Mouse (Mus musculus) C2C12 (cell line): ENCODE data around the gene Rif1. TPM values are rescaled to one million over a fixed set of nuclear protein-coding genes. Genes with fewer than 3 reads are reported as not detected.

Experiments
- H3K27me3 ChIP-seq: one replicate; pipeline ENCODE4 v1.6.1; 2011; ENCODE audit not compliant: control insufficient read depth, insufficient read depth, insufficient read length
- H3K36me3 ChIP-seq: one replicate; pipeline ENCODE4 v1.6.1; 2011; ENCODE audit not compliant: control insufficient read depth, insufficient read depth
- H3K4me3 ChIP-seq: one replicate; pipeline ENCODE4 v1.5.1; 2011; ENCODE audit warnings: mild to moderate bottlenecking, control low read depth; ENCODE audit not compliant: poor library complexity, insufficient read depth, severe bottlenecking
- H3K79me2 ChIP-seq: one replicate; pipeline ENCODE4 v1.6.1; 2011; ENCODE audit not compliant: control insufficient read depth, insufficient read depth
- H3K79me3 ChIP-seq: one replicate; pipeline ENCODE4 v1.6.1; 2011; ENCODE audit warnings: low read depth, control low read depth
- H3ac ChIP-seq: one replicate; pipeline ENCODE3; 2011; ENCODE audit warnings: low read depth; ENCODE audit not compliant: control insufficient read depth, insufficient read length
- CEBPB ChIP-seq: IDR thresholded peaks from one replicate; pipeline ENCODE4 v1.6.1; 2011; ENCODE audit warnings: low read depth, mild to moderate bottlenecking, control low read depth, moderate library complexity
- CTCF ChIP-seq: IDR thresholded peaks from one replicate; pipeline ENCODE4 v1.5.1; 2011; ENCODE audit not compliant: control insufficient read depth, insufficient read depth, insufficient read length
- FOSL1 ChIP-seq: IDR thresholded peaks from one replicate; pipeline ENCODE4 v1.8.0; 2011; ENCODE audit warnings: mild to moderate bottlenecking, low read length; ENCODE audit not compliant: poor library complexity, insufficient read depth, severe bottlenecking
- MAX ChIP-seq: IDR thresholded peaks from one replicate; pipeline ENCODE4 v1.6.1; 2011; ENCODE audit warnings: mild to moderate bottlenecking, control low read depth
- MYOD1 ChIP-seq: IDR thresholded peaks from one replicate; pipeline ENCODE4 v1.6.1; 2011; ENCODE audit warnings: low read depth; ENCODE audit not compliant: control insufficient read depth, insufficient read length
- MYOG ChIP-seq: IDR thresholded peaks from one replicate; pipeline ENCODE4 v1.6.1; 2011; ENCODE audit not compliant: control insufficient read depth, insufficient read length; ENCODE audit errors: extremely low read depth
- USF1 ChIP-seq: IDR thresholded peaks from one replicate; pipeline ENCODE4 v1.6.1; 2011; ENCODE audit warnings: low read depth, mild to moderate bottlenecking, control low read depth, moderate library complexity
- polyA plus RNA-seq: library from polyadenylated mRNA; unstranded; fragments of >200 nt; fragmentation: generic; extraction: Trizol; gene quantifications from one replicate; pipeline ENCODE4 v1.2.1, GENCODE M21; 2012; ENCODE audit warnings: missing spikeins

Gene Rif1
- polyA plus RNA-seq, 1 experiment: 2.9 TPM

DNA sequence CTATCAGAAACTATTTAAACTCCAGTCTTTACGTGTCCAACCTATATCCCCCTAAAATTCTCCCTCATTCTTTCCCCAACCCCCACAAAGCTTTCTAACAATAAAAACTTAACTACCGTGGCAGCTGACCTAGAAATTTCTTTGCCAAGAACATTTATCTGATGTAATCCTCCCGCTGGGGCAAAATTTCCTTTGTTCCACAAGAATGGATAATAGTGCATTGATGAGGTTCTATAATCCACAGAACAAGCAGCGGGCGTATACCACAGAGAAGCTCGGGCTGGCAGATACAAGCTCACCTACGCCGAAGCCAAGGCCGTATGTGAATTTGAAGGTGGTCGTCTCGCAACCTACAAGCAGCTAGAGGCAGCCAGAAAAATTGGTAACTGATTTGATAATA lies 29.1 kb upstream of the Rif1 start:
- no peak overlapping the region for H3ac ChIP-seq
- no peak for TF ChIP-seq CTCF
- no peak for TF ChIP-seq MAX
- peaks cover 3% of the 10 kb centered on the region for H3K27me3 ChIP-seq
- H3K79me2 ChIP-seq: no peaks in the 10 kb centered on the region
- no peak overlapping the region for H3K4me3 ChIP-seq
- H3K79me3 ChIP-seq: no peaks in the 10 kb centered on the region
- H3K36me3 ChIP-seq: no peaks in the 10 kb centered on the region

- no peak overlapping the region for H3K4me3 ChIP-seq
- no peak for TF ChIP-seq MYOD1
- no peak for TF ChIP-seq FOSL1
- no peak for TF ChIP-seq MYOG
- TF ChIP-seq CEBPB: no peak
- TF ChIP-seq USF1: no peak
- TF ChIP-seq MAX: no peak
- TF ChIP-seq CTCF: no peak
- H3K79me3 ChIP-seq: no peaks in the 10 kb centered on the region
- H3K79me2 ChIP-seq: no peaks in the 10 kb centered on the region
- no peaks in the 10 kb centered on the region for H3K27me3 ChIP-seq
- H3K36me3 ChIP-seq: no peaks in the 10 kb centered on the region
- no peak overlapping the region for H3ac ChIP-seq
Observed at GRCm38 (mm10) chr2:52046032-52046431, 26.6 kb upstream of the Rif1 start.

GRCm38 (mm10) chr2:52050823-52051222 lies 21.8 kb upstream of the Rif1 start:
- Histone ChIP-seq H3K4me3 (no peak overlapping the region), H3K79me3 (no peaks in the 10 kb centered on the region), H3K36me3 (no peaks in the 10 kb centered on the region), H3ac (no peak overlapping the region), H3K27me3 (no peaks in the 10 kb centered on the region), H3K79me2 (no peaks in the 10 kb centered on the region)
- no peak for TF ChIP-seq CTCF
- no peak for TF ChIP-seq MYOG
- TF ChIP-seq MAX: no peak
- TF ChIP-seq FOSL1: no peak
- no peak for TF ChIP-seq MYOD1
- no peak for TF ChIP-seq CEBPB
- no peak for TF ChIP-seq USF1

- H3ac ChIP-seq: no peak overlapping the region
- H3K79me3 ChIP-seq: no peaks in the 10 kb centered on the region
- H3K4me3 ChIP-seq: no peak overlapping the region
- TF ChIP-seq CTCF: no peak
- no peak for TF ChIP-seq MAX
- TF ChIP-seq MYOG: no peak
- no peak for TF ChIP-seq USF1
- TF ChIP-seq FOSL1: no peak
- no peak for TF ChIP-seq CEBPB
- TF ChIP-seq MYOD1: no peak
- no peaks in the 10 kb centered on the region for H3K27me3 ChIP-seq
- no peaks in the 10 kb centered on the region for H3K36me3 ChIP-seq
- no peaks in the 10 kb centered on the region for H3K79me2 ChIP-seq
Observed at GRCm38 (mm10) chr2:52052335-52052734, 20.3 kb upstream of the Rif1 start.

GRCm38 (mm10) chr2:52053502-52053901 lies 19.1 kb upstream of the Rif1 start:
- Histone ChIP-seq H3K36me3 (no peaks in the 10 kb centered on the region), H3K4me3 (no peak overlapping the region), H3K79me2 (no peaks in the 10 kb centered on the region), H3ac (no peak overlapping the region), H3K27me3 (no peaks in the 10 kb centered on the region), H3K79me3 (no peaks in the 10 kb centered on the region)
- TF ChIP-seq CEBPB: no peak
- TF ChIP-seq USF1: no peak
- no peak for TF ChIP-seq FOSL1
- no peak for TF ChIP-seq MYOD1
- TF ChIP-seq CTCF: no peak
- no peak for TF ChIP-seq MYOG
- TF ChIP-seq MAX: no peak

DNA sequence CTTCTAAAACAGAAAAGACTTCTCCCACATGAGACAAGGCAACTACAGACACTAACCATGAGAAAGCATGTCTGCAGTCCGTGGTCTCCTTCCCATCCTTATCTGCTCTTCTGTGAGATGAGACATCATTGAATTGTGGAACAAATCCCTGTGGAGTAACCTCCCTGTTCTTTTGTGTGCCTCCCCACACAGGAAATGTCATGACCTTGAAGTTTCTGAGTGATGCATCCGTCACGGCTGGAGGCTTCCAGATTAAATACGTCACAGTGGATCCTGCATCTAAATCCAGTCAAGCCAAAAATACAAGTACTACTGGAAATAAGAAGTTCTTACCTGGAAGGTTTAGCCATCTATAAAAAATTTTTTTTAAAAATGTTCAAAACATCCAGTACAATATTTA lies 17.0 kb upstream of the Rif1 start:
- Histone ChIP-seq H3K79me2 (no peaks in the 10 kb centered on the region), H3K27me3 (no peaks in the 10 kb centered on the region), H3K36me3 (no peaks in the 10 kb centered on the region), H3K79me3 (no peaks in the 10 kb centered on the region), H3K4me3 (no peak overlapping the region), H3ac (no peak overlapping the region)
- no peak for TF ChIP-seq CEBPB
- no peak for TF ChIP-seq MAX
- TF ChIP-seq MYOG: no peak
- no peak for TF ChIP-seq FOSL1
- no peak for TF ChIP-seq MYOD1
- no peak for TF ChIP-seq CTCF
- TF ChIP-seq USF1: no peak

- Histone ChIP-seq H3K27me3 (no peaks in the 10 kb centered on the region), H3K79me3 (no peaks in the 10 kb centered on the region), H3K4me3 (no peak overlapping the region), H3K79me2 (no peaks in the 10 kb centered on the region), H3ac (no peak overlapping the region), H3K36me3 (no peaks in the 10 kb centered on the region)
- TF ChIP-seq MYOG: no peak
Observed at GRCm38 (mm10) chr2:52057099-52057498, 15.5 kb upstream of the Rif1 start.
